Mouse (Mus musculus) layer of hippocampus, adult 9-11 months (tissue): ENCODE data around the gene Pla2g2e.
A peak's percentile ranks its signal among the peaks of the same experiment; 100 is the strongest.
"Not testable (repeated sequence)": the region's sequence is repeated elsewhere in the genome, so short reads cannot be mapped to it uniquely, and the experiment has no call there.

ENCODE experiments used
- DNase-seq: peaks from one replicate; pipeline ENCODE4 v3.0.0; 2022

Pla2g2e gene

GRCm38 (mm10) chr4:138884261-138884660 lies 6.5 kb downstream of the Pla2g2e start:
- DNase-seq, result peak; percentile 76

- DNase-seq, result no peak
These were observed 11.4 kb downstream of the Pla2g2e start for GRCm38 (mm10) chr4:138889165-138889564.

GRCm38 (mm10) chr4:138889635-138890034 lies 11.9 kb downstream of the Pla2g2e start:
- no peak for DNase-seq

- no peak for DNase-seq
These were observed 14.9 kb downstream of the Pla2g2e start for GRCm38 (mm10) chr4:138892655-138893054.

GRCm38 (mm10) chr4:138893789-138894188 lies 16.0 kb downstream of the Pla2g2e start:
- not testable (repeated sequence) for DNase-seq

GRCm38 (mm10) chr4:138899361-138899760 lies 21.6 kb downstream of the Pla2g2e start:
- DNase-seq, result no peak

GRCm38 (mm10) chr4:138905624-138906337 lies 28.0 kb downstream of the Pla2g2e start:
- DNase-seq, result no peak

GRCm38 (mm10) chr4:138913141-138913787 lies 35.5 kb downstream of the Pla2g2e start:
- no peak for DNase-seq

- peak; percentile 97 for DNase-seq
These were observed 36.1 kb downstream of the Pla2g2e start, which contains the start of gene Otud3 for GRCm38 (mm10) chr4:138913797-138914196. Gene Otud3, minus strand, starts transcription at chr4:138913945.

GRCm38 (mm10) chr4:138917282-138917681 lies 39.5 kb downstream of the Pla2g2e start:
- DNase-seq, result no peak

GRCm38 (mm10) chr4:138921254-138922130 lies 43.8 kb downstream of the Pla2g2e start:
- DNase-seq, result no peak

GRCm38 (mm10) chr4:138922131-138922459 lies 44.4 kb downstream of the Pla2g2e start:
- peak; percentile 93 for DNase-seq

- DNase-seq, result no peak
These were observed 47.8 kb downstream of the Pla2g2e start for GRCm38 (mm10) chr4:138925561-138925960.
